Mouse (Mus musculus) myocyte (in vitro differentiated cells): ENCODE results near the gene Egfl7. TPM values are rescaled to one million over a fixed set of nuclear protein-coding genes. Genes with fewer than 3 reads are reported as not detected.

Experiments used
- H3K27me3 ChIP-seq: one replicate; pipeline ENCODE4 v1.6.1; 2011; ENCODE audit not compliant: control insufficient read depth, insufficient read depth, insufficient read length
- H3K36me3 ChIP-seq: one replicate; pipeline ENCODE4 v1.6.1; 2011; ENCODE audit not compliant: control insufficient read depth, insufficient read depth
- H3K4me2 ChIP-seq: one replicate; pipeline ENCODE4 v1.6.1; 2011; ENCODE audit warnings: low read depth, control low read depth
- H3K4me3 ChIP-seq: one replicate; pipeline ENCODE4 v1.5.1; 2011; ENCODE audit warnings: mild to moderate bottlenecking, control low read depth, moderate library complexity
- H3K79me2 ChIP-seq: one replicate; pipeline ENCODE4 v1.6.1; 2011; ENCODE audit not compliant: control insufficient read depth, insufficient read depth
- H3ac ChIP-seq: one replicate; pipeline ENCODE4 v1.6.1; 2011; ENCODE audit not compliant: control insufficient read depth, insufficient read length
- CEBPB ChIP-seq: IDR thresholded peaks from 2 replicates; pipeline ENCODE4 v1.6.1; 2011; ENCODE audit warnings: mild to moderate bottlenecking, moderate library complexity; ENCODE audit not compliant: poor library complexity, insufficient read depth, severe bottlenecking
- E2F4 ChIP-seq: IDR thresholded peaks from one replicate; pipeline ENCODE4 v1.6.1; 2011; ENCODE audit warnings: mild to moderate bottlenecking, control low read depth, moderate library complexity; ENCODE audit not compliant: insufficient read depth
- MAX ChIP-seq: IDR thresholded peaks from one replicate; pipeline ENCODE4 v1.6.1; 2011; ENCODE audit warnings: low read depth, mild to moderate bottlenecking, control low read depth
- MYOD1 ChIP-seq, 3 experiments: IDR thresholded peaks; one replicate each; pipeline ENCODE4 v1.6.1; 2011; ENCODE audit warnings: control low read depth in 2 of 3, low read depth in 2 of 3, mild to moderate bottlenecking in 2 of 3, moderate library complexity in 1 of 3; ENCODE audit not compliant: insufficient read length in 2 of 3, control insufficient read depth in 1 of 3
- MYOG ChIP-seq, 3 experiments: IDR thresholded peaks; one replicate each; pipeline ENCODE4 v1.6.1; 2011; ENCODE audit warnings: control low read depth in 2 of 3, low read depth in 2 of 3, mild to moderate bottlenecking in 2 of 3; ENCODE audit not compliant: insufficient read length in 2 of 3, control insufficient read depth in 1 of 3, insufficient read depth in 1 of 3
- POLR2A ChIP-seq: IDR thresholded peaks from one replicate; pipeline ENCODE4 v1.6.1; 2011; ENCODE audit warnings: low read depth, mild to moderate bottlenecking, control low read depth, moderate library complexity; ENCODE audit not compliant: insufficient read length
- POLR2AphosphoS2 ChIP-seq: IDR thresholded peaks from one replicate; pipeline ENCODE4 v1.6.1; 2011; ENCODE audit warnings: low read depth, control low read depth; ENCODE audit not compliant: insufficient read length
- REST ChIP-seq: IDR thresholded peaks from one replicate; pipeline ENCODE4 v1.6.1; 2011; ENCODE audit warnings: mild to moderate bottlenecking, control low read depth, moderate library complexity; ENCODE audit not compliant: insufficient read depth, insufficient read length
- SRF ChIP-seq: IDR thresholded peaks from one replicate; pipeline ENCODE4 v1.6.1; 2011; ENCODE audit warnings: low read depth; ENCODE audit not compliant: control insufficient read depth, insufficient read length
- TCF12 ChIP-seq: IDR thresholded peaks from one replicate; pipeline ENCODE4 v1.6.1; 2011; ENCODE audit warnings: mild to moderate bottlenecking, control low read depth; ENCODE audit not compliant: poor library complexity, insufficient read depth, severe bottlenecking
- TCF3 ChIP-seq: IDR thresholded peaks from one replicate; pipeline ENCODE4 v1.6.1; 2011; ENCODE audit warnings: low read depth, control low read depth; ENCODE audit not compliant: insufficient read length
- USF1 ChIP-seq: IDR thresholded peaks from one replicate; pipeline ENCODE4 v1.6.1; 2011; ENCODE audit warnings: low read depth, mild to moderate bottlenecking, control low read depth, moderate library complexity
- polyA plus RNA-seq: library from polyadenylated mRNA; unstranded; fragments of >200 nt; fragmentation: generic; extraction: Trizol; gene quantifications from one replicate; pipeline ENCODE4 v1.2.1, GENCODE M21; 2012; ENCODE audit warnings: missing spikeins

Gene Egfl7
- polyA plus RNA-seq, 1 experiment, result 2.7 TPM

GRCm38 (mm10) chr2:26576462-26576861, 3.4 kb upstream of the Egfl7 start:
- Histone ChIP-seq H3K4me3 (no peak overlapping the region), H3ac (no peak overlapping the region), H3K4me2 (no peak overlapping the region), H3K79me2 (no peaks in the 10 kb centered on the region), H3K27me3 (no peaks in the 10 kb centered on the region), H3K36me3 (no peaks in the 10 kb centered on the region)
- TF ChIP-seq E2F4 (no peak), SRF (no peak), REST (no peak), MAX (no peak), TCF3 (no peak), MYOG (IDR thresholded peaks at IDR 0.05; ENCODE audit: control insufficient read depth in 1 of 3, insufficient read depth in 1 of 3, insufficient read length in 2 of 3, low read depth in 2 of 3) (no peak), TCF12 (no peak), USF1 (no peak), CEBPB (no peak), POLR2A (no peak), POLR2AphosphoS2 (no peak), MYOD1 (IDR thresholded peaks at IDR 0.05; ENCODE audit: control insufficient read depth in 1 of 3, insufficient read length in 2 of 3, low read depth in 2 of 3) (no peak)

GRCm38 (mm10) chr2:26578369-26578768, 1.4 kb upstream of the Egfl7 start:
- no peaks in the 10 kb centered on the region for H3K36me3 ChIP-seq
- TF ChIP-seq REST (no peak), E2F4 (no peak), POLR2A (no peak), MYOG (IDR thresholded peaks at IDR 0.05; ENCODE audit: control insufficient read depth in 1 of 3, insufficient read depth in 1 of 3, insufficient read length in 2 of 3, low read depth in 2 of 3) (no peak), POLR2AphosphoS2 (no peak), USF1 (no peak), MYOD1 (IDR thresholded peaks at IDR 0.05; ENCODE audit: control insufficient read depth in 1 of 3, insufficient read length in 2 of 3, low read depth in 2 of 3) (no peak), SRF (no peak)
- no peak overlapping the region for H3ac ChIP-seq
- no peaks in the 10 kb centered on the region for H3K79me2 ChIP-seq
- no peak overlapping the region for H3K4me2 ChIP-seq
- no peak overlapping the region for H3K4me3 ChIP-seq
- H3K27me3 ChIP-seq, result peaks cover 6% of the 10 kb centered on the region

DNA sequence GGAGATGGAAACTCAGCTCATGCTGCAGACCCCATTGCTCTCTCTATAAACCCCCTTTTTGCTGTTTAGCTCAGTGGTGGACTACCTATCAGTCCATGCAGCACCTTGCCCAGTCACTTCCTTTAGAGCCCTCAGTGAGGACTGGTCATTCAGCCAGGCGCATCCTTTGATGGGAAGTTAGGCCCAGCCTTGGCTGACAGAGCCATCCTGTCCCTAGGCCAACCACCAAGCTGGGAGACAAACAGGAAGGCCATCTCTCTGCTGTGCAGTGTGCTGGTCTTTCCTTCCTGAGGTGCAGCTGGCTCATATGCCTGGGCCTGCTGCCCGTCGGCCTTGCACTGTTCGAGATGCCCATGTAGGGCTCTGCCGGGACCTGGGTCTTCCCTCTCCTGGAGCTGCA, 937 bp downstream of the Egfl7 start:
- peaks cover 19% of the 10 kb centered on the region for H3K27me3 ChIP-seq
- H3K36me3 ChIP-seq, result no peaks in the 10 kb centered on the region
- TF ChIP-seq POLR2AphosphoS2, result no peak
- no peak for TF ChIP-seq MYOD1 (IDR thresholded peaks at IDR 0.05; ENCODE audit: control insufficient read depth in 1 of 3, insufficient read length in 2 of 3, low read depth in 2 of 3)
- no peak for TF ChIP-seq TCF12
- TF ChIP-seq MAX, result no peak
- no peak for TF ChIP-seq TCF3
- H3K4me2 ChIP-seq, result no peak overlapping the region
- no peaks in the 10 kb centered on the region for H3K79me2 ChIP-seq
- no peak overlapping the region for H3K4me3 ChIP-seq
- H3ac ChIP-seq, result no peak overlapping the region

GRCm38 (mm10) chr2:26582203-26582602, 2.4 kb downstream of the Egfl7 start:
- TF ChIP-seq TCF12, result no peak
- H3K36me3 ChIP-seq, result no peaks in the 10 kb centered on the region
- no peak overlapping the region for H3K4me2 ChIP-seq
- no peak overlapping the region for H3ac ChIP-seq
- H3K4me3 ChIP-seq, result no peak overlapping the region
- no peaks in the 10 kb centered on the region for H3K79me2 ChIP-seq
- H3K27me3 ChIP-seq, result peaks cover 25% of the 10 kb centered on the region

- Histone ChIP-seq H3K79me2 (no peaks in the 10 kb centered on the region), H3K4me2 (no peak overlapping the region), H3K4me3 (no peak overlapping the region), H3K36me3 (no peaks in the 10 kb centered on the region), H3K27me3 (peaks cover 25% of the 10 kb centered on the region), H3ac (no peak overlapping the region)
- TF ChIP-seq E2F4, result no peak
- TF ChIP-seq MAX, result no peak
- no peak for TF ChIP-seq POLR2A
- no peak for TF ChIP-seq REST
- TF ChIP-seq POLR2AphosphoS2, result no peak
- no peak for TF ChIP-seq CEBPB
- no peak for TF ChIP-seq SRF
- no peak for TF ChIP-seq USF1
- no peak for TF ChIP-seq TCF12
- TF ChIP-seq MYOG (IDR thresholded peaks at IDR 0.05; ENCODE audit: control insufficient read depth in 1 of 3, insufficient read depth in 1 of 3, insufficient read length in 2 of 3, low read depth in 2 of 3), result no peak
- no peak for TF ChIP-seq MYOD1 (IDR thresholded peaks at IDR 0.05; ENCODE audit: control insufficient read depth in 1 of 3, insufficient read length in 2 of 3, low read depth in 2 of 3)
- no peak for TF ChIP-seq TCF3
These were observed 2.9 kb downstream of the Egfl7 start for GRCm38 (mm10) chr2:26582741-26583140.
